Mouse (Mus musculus) megakaryocyte, embryonic 14.5 days (primary cell): Measurements from ENCODE around the gene Magi2.
"Not testable (repeated sequence)": the region's sequence is repeated elsewhere in the genome, so short reads cannot be mapped to it uniquely, and the experiment has no call there.

ENCODE experiments used
- FLI1 ChIP-seq: IDR thresholded peaks from 2 replicates; pipeline ENCODE4 v1.6.1; 2012; ENCODE audit warnings: low read length, inconsistent platforms, mixed read lengths
- GATA1 ChIP-seq: IDR thresholded peaks from 3 replicates; pipeline ENCODE4 v1.6.1; 2012; ENCODE audit warnings: mixed read lengths, low read length, inconsistent platforms, borderline replicate concordance

- not testable (repeated sequence) for TF ChIP-seq GATA1, FLI1
Measured at GRCm38 (mm10) chr5:20706322-20707282, 1479.8 kb downstream of the Magi2 start.
